Mouse (Mus musculus): ENCODE results near the gene Gap43. TPM values are rescaled to one million over a fixed set of nuclear protein-coding genes. Genes with fewer than 3 reads are reported as not detected.

The Gap43 gene
- polyA plus RNA-seq, 1 experiment from 2014 or later, result 4.0 TPM

- ATAC-seq (replicated peaks; ENCODE audit: low FRiP score, low read depth) (no peak), DNase-seq (ENCODE audit: low spot score) (no peak)
- Histone ChIP-seq H3K36me3 (ENCODE audit: insufficient read depth, low read length) (no peaks in the 10 kb centered on the region), H3K9ac (ENCODE audit: low read depth, low read length) (no peak overlapping the region), H3K9me3 (replicated peaks; ENCODE audit: low read length) (no peaks in the 10 kb centered on the region), H3K4me2 (ENCODE audit: low read length) (no peak overlapping the region), H3K4me3 (replicated peaks; ENCODE audit: low read depth, low read length) (no peak overlapping the region), H3K27ac (no peak overlapping the region), H3K4me1 (replicated peaks; ENCODE audit: insufficient read depth, low read length) (0 out of 2 replicates have a peak, but pooled peaks cover 6% of the 10 kb centered on the region), H3K27me3 (ENCODE audit: insufficient read depth, low read length) (no peaks in the 10 kb centered on the region)
- no peak for TF ChIP-seq CTCF (IDR thresholded peaks at IDR 0.05; ENCODE audit: low read depth)
- WGBS, result 33% methylated on average over 2 of the region's 2 CpGs
Observed at GRCm38 (mm10) chr16:42336610-42337009, 3.8 kb downstream of the Gap43 start.

GRCm38 (mm10) chr16:42332321-42332720 is 8.1 kb downstream of the Gap43 start:
- WGBS, result 31% methylated on average over 4 of the region's 4 CpGs
- H3K4me3 ChIP-seq (replicated peaks; ENCODE audit: low read depth, low read length), result no peak overlapping the region

DNA sequence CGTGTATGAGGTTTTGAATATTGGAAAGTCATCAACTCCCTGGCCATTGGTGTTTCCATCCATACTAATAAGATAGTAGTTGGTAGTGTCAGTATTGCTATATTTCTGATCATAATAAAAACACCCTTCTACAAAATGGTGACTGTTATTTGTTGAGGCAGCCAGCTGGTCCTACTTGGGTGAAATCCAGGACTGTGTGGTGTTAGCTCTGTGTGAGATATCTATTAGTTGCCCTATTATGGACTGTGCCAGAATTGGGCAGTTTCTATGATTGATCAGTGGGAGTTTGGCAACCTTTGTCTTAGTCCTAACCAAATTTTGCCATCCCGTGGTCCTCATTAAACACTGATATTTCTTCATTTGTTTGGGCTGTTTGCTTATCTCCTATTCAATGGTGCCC is 14.3 kb downstream of the Gap43 start:
- H3K9ac ChIP-seq (ENCODE audit: low read depth, low read length), result no peak overlapping the region
- no peaks in the 10 kb centered on the region for H3K27me3 ChIP-seq (ENCODE audit: insufficient read depth, low read length)
- no peak for TF ChIP-seq CTCF (IDR thresholded peaks at IDR 0.05; ENCODE audit: low read depth)
- ATAC-seq (replicated peaks; ENCODE audit: low FRiP score, low read depth) (no peak), DNase-seq (ENCODE audit: low spot score) (no peak)
- no peak overlapping the region for H3K27ac ChIP-seq
- no peaks in the 10 kb centered on the region for H3K9me3 ChIP-seq (replicated peaks; ENCODE audit: low read length)
- H3K36me3 ChIP-seq (ENCODE audit: insufficient read depth, low read length), result no peaks in the 10 kb centered on the region
- no peaks in the 10 kb centered on the region for H3K4me1 ChIP-seq (replicated peaks; ENCODE audit: insufficient read depth, low read length)
- H3K4me2 ChIP-seq (ENCODE audit: low read length), result no peak overlapping the region
- no peak overlapping the region for H3K4me3 ChIP-seq (replicated peaks; ENCODE audit: low read depth, low read length)
- WGBS, result 89% methylated on average over 2 of the region's 2 CpGs

More at GRCm38 (mm10) chr16:42332321-42332720, 8.1 kb downstream of the Gap43 start:
- Histone ChIP-seq H3K9me3 (replicated peaks; ENCODE audit: low read length) (no peaks in the 10 kb centered on the region), H3K4me1 (replicated peaks; ENCODE audit: insufficient read depth, low read length) (no peaks in the 10 kb centered on the region), H3K9ac (ENCODE audit: low read depth, low read length) (no peak overlapping the region), H3K36me3 (ENCODE audit: insufficient read depth, low read length) (no peaks in the 10 kb centered on the region), H3K27ac (no peak overlapping the region), H3K27me3 (ENCODE audit: insufficient read depth, low read length) (no peaks in the 10 kb centered on the region), H3K4me2 (ENCODE audit: low read length) (no peak overlapping the region)
- DNase-seq (ENCODE audit: low spot score) (no peak), ATAC-seq (replicated peaks; ENCODE audit: low FRiP score, low read depth) (no peak)
- no peak for TF ChIP-seq CTCF (IDR thresholded peaks at IDR 0.05; ENCODE audit: low read depth)

- no peak overlapping the region for H3K9ac ChIP-seq (ENCODE audit: low read depth, low read length)
Observed at GRCm38 (mm10) chr16:42325536-42325935, 14.9 kb downstream of the Gap43 start.

DNA sequence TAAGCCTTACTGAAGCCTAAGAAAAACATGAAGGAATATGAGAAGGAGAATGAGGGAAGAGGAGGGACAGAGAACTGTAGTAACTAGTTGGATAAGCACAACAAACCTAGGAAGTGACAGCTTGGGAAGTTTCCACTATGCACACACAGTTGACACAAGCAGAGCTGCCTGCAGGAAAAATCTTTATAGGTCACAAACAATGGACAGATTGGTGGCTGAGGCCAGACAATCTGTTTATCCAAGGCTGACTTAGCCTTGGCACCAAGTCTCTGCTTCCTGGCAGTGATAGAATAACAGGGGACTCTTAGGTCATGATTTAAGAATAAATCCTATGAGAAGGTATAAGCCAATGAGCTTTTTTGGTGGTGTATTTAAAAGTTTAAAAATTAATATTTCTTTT is 20.6 kb downstream of the Gap43 start:
- Histone ChIP-seq H3K4me2 (ENCODE audit: low read length) (no peak overlapping the region), H3K4me3 (replicated peaks; ENCODE audit: low read depth, low read length) (no peak overlapping the region), H3K4me1 (replicated peaks; ENCODE audit: insufficient read depth, low read length) (no peaks in the 10 kb centered on the region), H3K27ac (no peak overlapping the region), H3K9ac (ENCODE audit: low read depth, low read length) (no peak overlapping the region), H3K9me3 (replicated peaks; ENCODE audit: low read length) (no peaks in the 10 kb centered on the region), H3K27me3 (ENCODE audit: insufficient read depth, low read length) (no peaks in the 10 kb centered on the region), H3K36me3 (ENCODE audit: insufficient read depth, low read length) (no peaks in the 10 kb centered on the region)
- no peak for ATAC-seq (replicated peaks; ENCODE audit: low FRiP score, low read depth)
- no peak for TF ChIP-seq CTCF (IDR thresholded peaks at IDR 0.05; ENCODE audit: low read depth)
- DNase-seq (ENCODE audit: low spot score), result peak; percentile 22

More at GRCm38 (mm10) chr16:42325536-42325935, 14.9 kb downstream of the Gap43 start:
- H3K27ac ChIP-seq, result no peak overlapping the region
- TF ChIP-seq CTCF (IDR thresholded peaks at IDR 0.05; ENCODE audit: low read depth), result no peak
- H3K4me1 ChIP-seq (replicated peaks; ENCODE audit: insufficient read depth, low read length), result no peaks in the 10 kb centered on the region
- no peak overlapping the region for H3K4me2 ChIP-seq (ENCODE audit: low read length)
- DNase-seq (ENCODE audit: low spot score) (no peak), ATAC-seq (replicated peaks; ENCODE audit: low FRiP score, low read depth) (no peak)
- H3K27me3 ChIP-seq (ENCODE audit: insufficient read depth, low read length), result no peaks in the 10 kb centered on the region
- no peaks in the 10 kb centered on the region for H3K9me3 ChIP-seq (replicated peaks; ENCODE audit: low read length)
- no peaks in the 10 kb centered on the region for H3K36me3 ChIP-seq (ENCODE audit: insufficient read depth, low read length)
- H3K4me3 ChIP-seq (replicated peaks; ENCODE audit: low read depth, low read length), result no peak overlapping the region

DNA sequence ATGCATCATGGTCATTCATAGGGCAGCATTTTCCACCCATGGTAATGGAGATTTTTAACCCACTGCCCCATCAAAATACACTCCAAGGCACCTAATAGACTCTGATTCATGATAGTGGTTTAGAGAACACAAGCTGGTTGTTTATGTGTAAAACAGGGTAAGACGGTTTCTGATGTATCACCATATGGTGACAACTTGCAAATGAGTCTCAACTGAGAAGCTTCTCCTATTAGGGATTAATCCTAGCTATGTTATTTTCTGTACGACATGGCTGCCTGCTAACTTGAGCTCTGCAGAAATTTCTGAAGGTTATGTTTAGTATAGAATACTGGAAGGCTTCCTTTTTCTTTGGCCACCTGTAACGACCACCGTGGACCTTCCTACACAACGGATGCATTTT is 21.1 kb downstream of the Gap43 start:
- Histone ChIP-seq H3K36me3 (ENCODE audit: insufficient read depth, low read length) (no peaks in the 10 kb centered on the region), H3K27ac (no peak overlapping the region), H3K9ac (ENCODE audit: low read depth, low read length) (no peak overlapping the region), H3K9me3 (replicated peaks; ENCODE audit: low read length) (no peaks in the 10 kb centered on the region), H3K4me2 (ENCODE audit: low read length) (no peak overlapping the region), H3K4me1 (replicated peaks; ENCODE audit: insufficient read depth, low read length) (no peaks in the 10 kb centered on the region), H3K27me3 (ENCODE audit: insufficient read depth, low read length) (no peaks in the 10 kb centered on the region), H3K4me3 (replicated peaks; ENCODE audit: low read depth, low read length) (no peak overlapping the region)
- TF ChIP-seq CTCF (IDR thresholded peaks at IDR 0.05; ENCODE audit: low read depth), result no peak
- no peak for ATAC-seq (replicated peaks; ENCODE audit: low FRiP score, low read depth)
- 77% methylated on average over 5 of the region's 5 CpGs for WGBS
- DNase-seq (ENCODE audit: low spot score), result no peak

- TF ChIP-seq CTCF (IDR thresholded peaks at IDR 0.05; ENCODE audit: low read depth), result no peak
- H3K9me3 ChIP-seq (replicated peaks; ENCODE audit: low read length), result no peaks in the 10 kb centered on the region
- ATAC-seq (replicated peaks; ENCODE audit: low FRiP score, low read depth) (no peak), DNase-seq (ENCODE audit: low spot score) (no peak)
- no peaks in the 10 kb centered on the region for H3K27me3 ChIP-seq (ENCODE audit: insufficient read depth, low read length)
- H3K4me3 ChIP-seq (replicated peaks; ENCODE audit: low read depth, low read length), result no peak overlapping the region
- H3K4me1 ChIP-seq (replicated peaks; ENCODE audit: insufficient read depth, low read length), result no peaks in the 10 kb centered on the region
- no peak overlapping the region for H3K27ac ChIP-seq
- no peak overlapping the region for H3K9ac ChIP-seq (ENCODE audit: low read depth, low read length)
- no peak overlapping the region for H3K4me2 ChIP-seq (ENCODE audit: low read length)
- WGBS, result 96% methylated on average over 1 of the region's 1 CpGs
- H3K36me3 ChIP-seq (ENCODE audit: insufficient read depth, low read length), result no peaks in the 10 kb centered on the region
Observed at GRCm38 (mm10) chr16:42312125-42312524, 28.3 kb downstream of the Gap43 start.

Measured in kidney, postnatal 0 days (tissue).